Mouse (Mus musculus): Measurements from ENCODE around the gene Dpf1. TPM values are rescaled to one million over a fixed set of nuclear protein-coding genes. Genes with fewer than 3 reads are reported as not detected.

Dpf1 gene
- polyA plus RNA-seq, 1 experiment from 2014 or later = 105 TPM

GRCm38 (mm10) chr7:29354161-29354560 lies 50.4 kb downstream of the Dpf1 start:
- Histone ChIP-seq H3K4me3 (no peak overlapping the region), H3K4me1 (no peaks in the 10 kb centered on the region), H3K4me2 (replicated peaks) (no peak overlapping the region), H3K27ac (no peak overlapping the region), H3K9me3 (no peaks in the 10 kb centered on the region), H3K9ac (no peak overlapping the region), H3K27me3 (replicated peaks) (no peaks in the 10 kb centered on the region), H3K36me3 (peaks cover 31% of the 10 kb centered on the region)
- ATAC-seq (ENCODE audit: low FRiP score, low read depth) = no peak
- 87% methylated on average over 8 of the region's 8 CpGs for WGBS

- Histone ChIP-seq H3K36me3 (peaks cover 30% of the 10 kb centered on the region), H3K4me2 (replicated peaks) (no peak overlapping the region), H3K9ac (no peak overlapping the region), H3K4me1 (no peaks in the 10 kb centered on the region), H3K27me3 (replicated peaks) (no peaks in the 10 kb centered on the region), H3K4me3 (no peak overlapping the region), H3K9me3 (no peaks in the 10 kb centered on the region), H3K27ac (no peak overlapping the region)
- WGBS = 93% methylated on average over 8 of the region's 8 CpGs
- no peak for ATAC-seq (ENCODE audit: low FRiP score, low read depth)
Measured at GRCm38 (mm10) chr7:29355406-29355805, 51.7 kb downstream of the Dpf1 start.

GRCm38 (mm10) chr7:29361497-29361896 lies 57.7 kb downstream of the Dpf1 start:
- H3K4me3 ChIP-seq = no peak overlapping the region
- no peaks in the 10 kb centered on the region for H3K9me3 ChIP-seq
- no peaks in the 10 kb centered on the region for H3K4me1 ChIP-seq
- H3K27me3 ChIP-seq (replicated peaks) = no peaks in the 10 kb centered on the region
- H3K27ac ChIP-seq = no peak overlapping the region
- no peak for ATAC-seq (ENCODE audit: low FRiP score, low read depth)
- no peak overlapping the region for H3K9ac ChIP-seq
- WGBS = 99% methylated on average over 13 of the region's 13 CpGs
- H3K36me3 ChIP-seq = peaks cover 16% of the 10 kb centered on the region
- no peak overlapping the region for H3K4me2 ChIP-seq (replicated peaks)

- 26% methylated on average over 4 of the region's 4 CpGs for WGBS
- Histone ChIP-seq H3K27me3 (replicated peaks) (no peaks in the 10 kb centered on the region), H3K27ac (no peak overlapping the region), H3K4me2 (replicated peaks) (no peak overlapping the region), H3K36me3 (peaks cover 9% of the 10 kb centered on the region), H3K9ac (no peak overlapping the region), H3K4me3 (no peak overlapping the region), H3K4me1 (peaks cover 7% of the 10 kb centered on the region; the same call in 1 of the 2 replicates), H3K9me3 (no peaks in the 10 kb centered on the region)
- peak; percentile 35; the same call in 1 of the 2 replicates for ATAC-seq (ENCODE audit: low FRiP score, low read depth)
Measured at GRCm38 (mm10) chr7:29364052-29364451, 60.3 kb downstream of the Dpf1 start.

GRCm38 (mm10) chr7:29367166-29368003 lies 63.6 kb downstream of the Dpf1 start:
- WGBS = 82% methylated on average over 13 of the region's 13 CpGs
- ATAC-seq (ENCODE audit: low FRiP score, low read depth) = peak; percentile 86
- peaks cover 7% of the 10 kb centered on the region; the same call in 1 of the 2 replicates for H3K4me1 ChIP-seq
- H3K9ac ChIP-seq = 0 out of 2 replicates have a peak overlapping the region, but pooled peaks have one; percentile 5
- no peaks in the 10 kb centered on the region for H3K9me3 ChIP-seq
- H3K4me2 ChIP-seq (replicated peaks) = no peak overlapping the region; the same call in 1 of the 2 replicates
- no peak overlapping the region for H3K4me3 ChIP-seq
- H3K27me3 ChIP-seq (replicated peaks) = no peaks in the 10 kb centered on the region
- peak overlapping the region; percentile 50; the same call in 1 of the 2 replicates for H3K27ac ChIP-seq
- H3K36me3 ChIP-seq = peaks cover 12% of the 10 kb centered on the region

Other genes starting within 250 kb of the Dpf1 start
- 4.4 and 5.0 TPM in 2 replicates for gene Ryr1, start 178.8 kb upstream of the Dpf1 start, polyA plus RNA-seq (2016; fragmentation: Nextera tagmentation; extraction: Ambion mirVana)
- 0.61 and 0.77 TPM in 2 replicates for gene Rasgrp4, start 169.1 kb upstream of the Dpf1 start, polyA plus RNA-seq (2016; fragmentation: Nextera tagmentation; extraction: Ambion mirVana)
- gene Fam98c, start 147.7 kb upstream of the Dpf1 start, polyA plus RNA-seq (2016; fragmentation: Nextera tagmentation; extraction: Ambion mirVana) = 30.8 and 33.7 TPM in 2 replicates
- gene Ggn, start 133.7 kb upstream of the Dpf1 start, polyA plus RNA-seq (2016; fragmentation: Nextera tagmentation; extraction: Ambion mirVana) = 0.86 and 0.95 TPM in 2 replicates
- gene Spred3, start 133.5 kb upstream of the Dpf1 start, polyA plus RNA-seq (2016; fragmentation: Nextera tagmentation; extraction: Ambion mirVana) = 8.3 and 9.0 TPM in 2 replicates
- 326 and 327 TPM in 2 replicates for gene Psmd8, start 123.2 kb upstream of the Dpf1 start, polyA plus RNA-seq (2016; fragmentation: Nextera tagmentation; extraction: Ambion mirVana)
- 1.1 and 1.8 TPM in 2 replicates for gene Catsperg1, start 89.9 kb upstream of the Dpf1 start, polyA plus RNA-seq (2016; fragmentation: Nextera tagmentation; extraction: Ambion mirVana)
- 0.39 and 0.66 TPM in 2 replicates for gene Kcnk6, start 71.4 kb upstream of the Dpf1 start, polyA plus RNA-seq (2016; fragmentation: Nextera tagmentation; extraction: Ambion mirVana)
- 80.2 and 82.0 TPM in 2 replicates for gene Yif1b, start 65.6 kb upstream of the Dpf1 start, polyA plus RNA-seq (2016; fragmentation: Nextera tagmentation; extraction: Ambion mirVana)
- 1.6 and 1.7 TPM in 2 replicates for gene 2200002D01Rik, start 55.5 kb upstream of the Dpf1 start, polyA plus RNA-seq (2016; fragmentation: Nextera tagmentation; extraction: Ambion mirVana)
- gene Spint2, start 22.0 kb upstream of the Dpf1 start, polyA plus RNA-seq (2016; fragmentation: Nextera tagmentation; extraction: Ambion mirVana) = 23.5 and 23.9 TPM in 2 replicates
- gene Ppp1r14a, start 14.6 kb upstream of the Dpf1 start, polyA plus RNA-seq (2016; fragmentation: Nextera tagmentation; extraction: Ambion mirVana) = 57.5 and 72.1 TPM in 2 replicates
- gene Sipa1l3, start 214.7 kb downstream of the Dpf1 start, polyA plus RNA-seq (2016; fragmentation: Nextera tagmentation; extraction: Ambion mirVana) = 10.8 and 11.8 TPM in 2 replicates